Mouse (Mus musculus) spleen, postnatal 4 days (tissue): ENCODE data around the gene Acap2.
A peak's percentile ranks its signal among the peaks of the same experiment; 100 is the strongest.

Source experiments
- DNase-seq, 2 experiments: peaks; one replicate each; pipeline ENCODE4 v3.0.0; 2022; ENCODE audit warnings: low spot score in 2 of 2

Acap2 gene

GRCm38 (mm10) chr16:31205726-31206125 lies 4.7 kb upstream of the Acap2 start:
- DNase-seq, result no peak

GRCm38 (mm10) chr16:31205187-31205586 lies 4.1 kb upstream of the Acap2 start:
- DNase-seq, result no peak

- DNase-seq, result no peak
These were observed 3.2 kb upstream of the Acap2 start for GRCm38 (mm10) chr16:31204216-31204615.

DNA sequence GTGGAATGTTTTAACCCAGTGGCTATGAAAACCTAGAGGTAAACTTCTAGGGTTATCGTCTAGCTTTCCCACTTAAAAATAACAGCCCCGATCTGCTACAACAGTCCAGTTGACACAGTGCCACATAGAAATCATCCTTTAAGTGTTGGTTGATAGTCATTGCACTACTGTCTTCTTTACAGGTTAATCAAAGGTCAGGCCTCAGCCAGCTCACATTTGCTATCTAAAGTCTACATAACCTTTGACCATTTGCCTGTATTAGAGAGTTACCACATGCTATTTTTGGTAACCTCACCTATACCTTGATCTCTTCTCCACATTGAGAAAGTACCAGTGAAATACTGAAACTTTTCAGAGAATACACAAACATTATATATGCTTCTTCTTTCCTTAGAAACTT lies 659 bp upstream of the Acap2 start:
- no peak for DNase-seq

- peak; percentile 59 to 82 for DNase-seq
These were observed 887 bp downstream of the Acap2 start for GRCm38 (mm10) chr16:31199926-31200789.

- no peak for DNase-seq
These were observed 1.5 kb downstream of the Acap2 start for GRCm38 (mm10) chr16:31199591-31199925.

DNA sequence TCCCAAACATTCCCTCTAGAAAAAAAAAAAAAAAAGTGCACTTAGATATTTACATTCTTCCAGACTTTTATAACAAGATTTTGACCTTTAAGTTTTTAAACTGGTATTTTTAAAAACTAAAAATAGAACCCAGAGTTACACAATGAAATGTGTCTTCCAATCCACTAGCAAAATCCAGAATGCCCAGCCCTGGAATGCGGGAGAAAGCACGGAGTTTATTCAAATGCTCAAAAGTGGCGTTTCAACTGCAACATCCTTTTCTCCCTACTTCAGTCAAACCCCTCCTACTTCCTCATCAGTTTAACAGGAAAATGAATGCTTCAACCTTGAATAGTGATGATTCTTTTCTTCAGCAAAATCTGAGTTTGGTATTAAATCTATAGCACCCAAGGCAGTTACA lies 4.1 kb downstream of the Acap2 start:
- no peak for DNase-seq

DNA sequence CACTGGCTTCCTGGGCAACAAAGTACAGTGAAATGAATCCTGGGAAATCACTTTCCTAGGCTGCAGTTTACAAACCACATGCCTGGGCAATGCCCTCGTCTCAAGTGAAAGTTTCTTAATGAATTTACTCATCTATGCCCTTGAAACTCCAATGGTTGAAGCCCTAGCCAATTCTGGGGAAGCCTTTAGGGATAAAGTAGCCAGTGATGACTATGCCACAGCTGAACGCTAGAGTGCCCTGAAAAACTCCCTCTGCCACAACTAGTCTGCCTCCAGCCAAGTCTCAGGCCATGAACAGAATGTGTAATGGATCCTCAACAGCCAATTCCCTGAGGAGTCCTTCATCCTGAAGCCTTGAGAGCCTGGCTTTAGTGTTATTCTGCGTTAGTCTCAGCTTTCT lies 8.5 kb downstream of the Acap2 start:
- DNase-seq, result no peak

- peak; percentile 45 to 69 for DNase-seq
These were observed 9.2 kb downstream of the Acap2 start for GRCm38 (mm10) chr16:31191818-31192217.

GRCm38 (mm10) chr16:31190426-31190825 lies 10.6 kb downstream of the Acap2 start:
- no peak for DNase-seq

DNA sequence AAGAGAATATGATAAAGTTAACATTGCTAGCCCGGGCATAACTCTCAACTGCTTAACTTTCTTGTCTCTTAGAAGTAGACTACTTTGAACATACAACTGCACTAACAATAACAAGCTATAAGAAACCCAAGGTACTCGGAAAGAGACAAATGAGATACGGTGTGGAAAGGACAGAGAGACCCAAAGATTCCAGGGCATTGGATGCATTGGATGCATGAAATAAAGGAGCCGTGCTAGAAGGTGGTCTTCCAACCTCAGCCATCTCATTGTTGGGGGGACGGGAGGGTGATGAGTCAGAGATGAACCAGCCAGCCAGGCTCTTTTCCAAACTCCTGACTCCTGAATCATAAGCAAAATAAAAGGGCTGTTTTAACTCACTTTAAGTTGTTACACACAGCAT lies 11.8 kb downstream of the Acap2 start:
- no peak for DNase-seq

DNA sequence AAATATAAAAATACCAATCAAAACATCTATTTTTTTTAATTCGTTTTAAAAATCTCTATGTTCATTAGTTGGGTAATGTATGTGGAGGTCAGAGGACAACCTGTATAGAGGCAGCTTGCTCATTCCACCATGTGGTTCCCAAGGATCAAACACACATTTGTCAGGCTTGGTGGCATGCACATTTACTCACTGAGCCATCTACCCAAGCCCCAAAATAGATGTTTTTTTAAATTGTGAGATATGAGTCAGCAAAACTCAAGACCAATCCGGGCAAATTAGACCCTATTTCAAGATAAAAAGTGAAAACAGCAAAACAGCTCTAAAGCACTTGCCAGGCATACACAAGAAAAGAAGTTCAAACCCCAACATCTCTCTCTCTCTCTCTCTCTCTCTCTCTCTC lies 12.2 kb downstream of the Acap2 start:
- no peak for DNase-seq

DNA sequence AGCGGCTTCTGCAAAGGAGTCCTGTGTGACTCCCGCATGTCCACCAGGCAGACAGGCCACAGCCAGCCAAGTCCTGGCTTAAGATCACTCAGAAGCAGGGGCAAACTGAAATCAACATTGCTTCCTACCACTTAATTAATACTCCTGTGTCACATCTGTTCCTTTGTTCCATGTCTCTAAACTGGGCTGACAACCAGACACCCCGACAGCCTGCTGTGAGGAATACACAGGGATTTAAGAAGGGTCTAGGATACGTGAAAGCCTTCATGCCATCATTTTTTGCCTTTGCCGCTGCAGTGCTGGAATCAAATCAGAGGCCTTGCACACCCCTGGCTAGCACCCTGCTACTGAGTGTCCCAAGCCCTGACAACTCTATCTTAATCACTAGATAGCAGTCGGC lies 12.8 kb downstream of the Acap2 start:
- DNase-seq, result no peak

GRCm38 (mm10) chr16:31187192-31187591 lies 13.9 kb downstream of the Acap2 start:
- no peak for DNase-seq

DNA sequence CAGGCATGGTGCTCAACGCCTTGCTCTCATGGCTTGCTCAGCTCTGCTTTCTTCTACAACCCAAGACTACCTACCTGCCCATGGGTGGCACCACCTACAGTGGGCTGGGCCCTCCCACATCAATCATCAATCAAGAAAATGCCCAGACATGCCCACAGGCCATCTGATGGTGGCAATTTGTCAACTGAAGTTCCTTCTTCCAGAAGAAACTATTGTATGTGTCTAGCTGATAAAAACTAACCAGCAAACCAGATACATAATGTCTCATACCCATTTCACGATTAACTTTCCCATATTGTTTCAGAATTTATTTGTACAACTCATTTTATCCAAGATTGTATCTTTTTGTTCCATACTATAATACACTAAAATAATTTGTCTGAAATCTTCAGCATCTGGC lies 15.3 kb downstream of the Acap2 start:
- no peak for DNase-seq

GRCm38 (mm10) chr16:31184727-31185126 lies 16.3 kb downstream of the Acap2 start:
- DNase-seq, result no peak

- no peak for DNase-seq
These were observed 18.5 kb downstream of the Acap2 start for GRCm38 (mm10) chr16:31182576-31182975.

DNA sequence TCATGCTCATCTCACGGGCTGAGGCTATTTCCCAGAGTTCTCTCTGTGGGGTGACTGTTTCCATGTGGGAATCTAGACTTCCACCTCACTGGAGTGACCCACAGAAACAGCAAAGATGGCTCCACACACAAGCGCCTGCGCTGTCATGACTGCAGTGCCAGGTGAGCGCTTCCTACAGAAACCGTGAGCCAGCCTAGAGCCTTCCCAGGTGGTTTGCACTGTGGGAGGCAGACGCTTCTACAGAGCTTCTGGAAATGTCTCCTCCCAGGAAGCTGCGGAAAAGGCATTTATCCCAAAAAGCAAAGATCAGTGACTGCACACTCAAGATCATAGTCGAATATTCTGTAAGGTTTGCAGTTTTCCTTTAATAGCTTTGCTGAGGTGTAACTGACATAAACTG lies 20.2 kb downstream of the Acap2 start:
- no peak for DNase-seq

GRCm38 (mm10) chr16:31179384-31179783 lies 21.7 kb downstream of the Acap2 start:
- no peak for DNase-seq

GRCm38 (mm10) chr16:31174880-31175638 lies 26.0 kb downstream of the Acap2 start:
- DNase-seq, result no peak

DNA sequence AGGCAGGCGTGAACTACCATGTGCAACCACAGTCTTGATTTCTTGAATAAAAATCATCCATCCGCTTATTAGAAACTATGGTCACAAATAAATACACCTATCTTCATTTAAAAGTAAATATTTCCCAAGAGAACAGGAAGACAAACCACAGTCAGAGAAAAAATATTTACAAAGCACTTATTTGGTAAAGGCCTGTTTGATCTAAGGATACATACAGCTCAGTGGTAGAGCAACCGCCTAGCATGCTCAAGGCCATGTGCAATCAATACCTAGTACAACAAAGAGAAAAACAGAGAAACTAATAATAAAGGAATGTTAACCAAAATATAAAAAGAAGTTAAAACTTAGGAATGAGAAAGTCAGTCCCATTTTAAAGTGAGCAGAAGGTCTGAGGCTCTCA lies 28.8 kb downstream of the Acap2 start:
- DNase-seq, result no peak

GRCm38 (mm10) chr16:31171418-31171817 lies 29.6 kb downstream of the Acap2 start:
- no peak for DNase-seq

- no peak for DNase-seq
These were observed 30.7 kb downstream of the Acap2 start for GRCm38 (mm10) chr16:31170297-31170696.
